Mouse (Mus musculus): Measurements from ENCODE around the gene Nynrin. TPM values are rescaled to one million over a fixed set of nuclear protein-coding genes. Genes with fewer than 3 reads are reported as not detected.
A peak's percentile ranks its signal among the peaks of the same experiment; 100 is the strongest.

Gene Nynrin
- polyA plus RNA-seq, 1 experiment from 2014 or later = 11.0 TPM

DNA sequence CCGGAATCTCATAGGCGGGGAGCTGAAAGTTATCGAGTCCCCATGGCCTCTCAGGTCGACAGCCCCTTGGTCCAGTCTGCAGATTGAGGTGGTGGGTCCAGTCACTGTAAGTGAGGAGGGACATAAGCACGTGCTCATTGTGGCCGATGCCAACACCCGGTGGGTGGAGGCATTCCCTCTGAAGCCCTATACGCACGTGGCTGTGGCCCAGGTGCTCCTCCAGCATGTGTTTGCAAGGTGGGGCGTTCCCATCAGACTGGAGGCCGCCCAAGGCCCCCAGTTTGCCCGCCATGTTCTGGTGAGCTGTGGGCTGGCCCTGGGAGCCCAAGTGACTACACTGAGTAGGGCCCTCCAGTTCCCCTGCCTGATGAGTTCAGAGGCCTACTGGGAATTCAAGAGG, 18.2 kb downstream of the Nynrin start:
- no peak for ATAC-seq
- H3K27me3 ChIP-seq (ENCODE audit: control insufficient read depth, insufficient read depth, low read depth, low read length) = no peaks in the 10 kb centered on the region
- H3K9me3 ChIP-seq (replicated peaks; ENCODE audit: control insufficient read depth, low read length, poor library complexity, severe bottlenecking) = no peaks in the 10 kb centered on the region
- H3K4me3 ChIP-seq (ENCODE audit: low read depth, low read length) = no peak overlapping the region
- H3K9ac ChIP-seq (ENCODE audit: low read depth, low read length) = no peak overlapping the region
- H3K36me3 ChIP-seq (ENCODE audit: control insufficient read depth, insufficient read depth, low read length) = peaks cover 31% of the 10 kb centered on the region
- 94% methylated on average over 11 of the region's 12 CpGs for WGBS
- H3K27ac ChIP-seq (ENCODE audit: low read length) = no peak overlapping the region
- peaks cover 10% of the 10 kb centered on the region; the same call in 1 of the 2 replicates for H3K4me1 ChIP-seq (ENCODE audit: control insufficient read depth, insufficient read depth, low read length)
- H3K4me2 ChIP-seq (ENCODE audit: low read length) = no peak overlapping the region

- Histone ChIP-seq H3K27me3 (ENCODE audit: control insufficient read depth, insufficient read depth, low read depth, low read length) (no peaks in the 10 kb centered on the region), H3K27ac (ENCODE audit: low read length) (no peak overlapping the region), H3K4me2 (ENCODE audit: low read length) (no peak overlapping the region), H3K36me3 (ENCODE audit: control insufficient read depth, insufficient read depth, low read length) (peaks cover 31% of the 10 kb centered on the region), H3K4me1 (ENCODE audit: control insufficient read depth, insufficient read depth, low read length) (peaks cover 10% of the 10 kb centered on the region; the same call in 1 of the 2 replicates), H3K9me3 (replicated peaks; ENCODE audit: control insufficient read depth, low read length, poor library complexity, severe bottlenecking) (no peaks in the 10 kb centered on the region), H3K9ac (ENCODE audit: low read depth, low read length) (no peak overlapping the region), H3K4me3 (ENCODE audit: low read depth, low read length) (no peak overlapping the region)
- 0 out of 2 replicates have a peak, but pooled peaks have one; percentile 15 for ATAC-seq
- WGBS = 90% methylated on average over 17 of the region's 17 CpGs
These were observed 18.7 kb downstream of the Nynrin start for GRCm38 (mm10) chr14:55872551-55872950.

- no peaks in the 10 kb centered on the region for H3K27me3 ChIP-seq (ENCODE audit: control insufficient read depth, insufficient read depth, low read depth, low read length)
- H3K4me1 ChIP-seq (ENCODE audit: control insufficient read depth, insufficient read depth, low read length) = peaks cover 10% of the 10 kb centered on the region; the same call in 1 of the 2 replicates
- H3K4me2 ChIP-seq (ENCODE audit: low read length) = no peak overlapping the region
- H3K36me3 ChIP-seq (ENCODE audit: control insufficient read depth, insufficient read depth, low read length) = peaks cover 24% of the 10 kb centered on the region
- no peak overlapping the region for H3K4me3 ChIP-seq (ENCODE audit: low read depth, low read length)
- no peaks in the 10 kb centered on the region for H3K9me3 ChIP-seq (replicated peaks; ENCODE audit: control insufficient read depth, low read length, poor library complexity, severe bottlenecking)
- H3K9ac ChIP-seq (ENCODE audit: low read depth, low read length) = peak overlapping the region; percentile 43; the same call in 1 of the 2 replicates
- 0 out of 2 replicates have a peak, but pooled peaks have one; percentile 6 for ATAC-seq
- peak overlapping the region; percentile 2; the same call in 1 of the 2 replicates for H3K27ac ChIP-seq (ENCODE audit: low read length)
- 88% methylated on average over 8 of the region's 8 CpGs for WGBS
These were observed 19.5 kb downstream of the Nynrin start for GRCm38 (mm10) chr14:55873242-55873713.

- peak overlapping the region; percentile 43; the same call in 1 of the 2 replicates for H3K9ac ChIP-seq (ENCODE audit: low read depth, low read length)
- peaks cover 17% of the 10 kb centered on the region for H3K36me3 ChIP-seq (ENCODE audit: control insufficient read depth, insufficient read depth, low read length)
- no peaks in the 10 kb centered on the region for H3K27me3 ChIP-seq (ENCODE audit: control insufficient read depth, insufficient read depth, low read depth, low read length)
- H3K4me2 ChIP-seq (ENCODE audit: low read length) = peak overlapping the region; percentile 38
- peak overlapping the region; percentile 62 for H3K27ac ChIP-seq (ENCODE audit: low read length)
- peaks cover 10% of the 10 kb centered on the region; the same call in 1 of the 2 replicates for H3K4me1 ChIP-seq (ENCODE audit: control insufficient read depth, insufficient read depth, low read length)
- peak overlapping the region; percentile 8; the same call in 1 of the 2 replicates for H3K4me3 ChIP-seq (ENCODE audit: low read depth, low read length)
- peak; percentile 41 for ATAC-seq
- no peaks in the 10 kb centered on the region for H3K9me3 ChIP-seq (replicated peaks; ENCODE audit: control insufficient read depth, low read length, poor library complexity, severe bottlenecking)
- whole genome bisulfite sequencing = 14% methylated on average over 30 of the region's 30 CpGs
These were observed 20.2 kb downstream of the Nynrin start for GRCm38 (mm10) chr14:55873714-55874683.

DNA sequence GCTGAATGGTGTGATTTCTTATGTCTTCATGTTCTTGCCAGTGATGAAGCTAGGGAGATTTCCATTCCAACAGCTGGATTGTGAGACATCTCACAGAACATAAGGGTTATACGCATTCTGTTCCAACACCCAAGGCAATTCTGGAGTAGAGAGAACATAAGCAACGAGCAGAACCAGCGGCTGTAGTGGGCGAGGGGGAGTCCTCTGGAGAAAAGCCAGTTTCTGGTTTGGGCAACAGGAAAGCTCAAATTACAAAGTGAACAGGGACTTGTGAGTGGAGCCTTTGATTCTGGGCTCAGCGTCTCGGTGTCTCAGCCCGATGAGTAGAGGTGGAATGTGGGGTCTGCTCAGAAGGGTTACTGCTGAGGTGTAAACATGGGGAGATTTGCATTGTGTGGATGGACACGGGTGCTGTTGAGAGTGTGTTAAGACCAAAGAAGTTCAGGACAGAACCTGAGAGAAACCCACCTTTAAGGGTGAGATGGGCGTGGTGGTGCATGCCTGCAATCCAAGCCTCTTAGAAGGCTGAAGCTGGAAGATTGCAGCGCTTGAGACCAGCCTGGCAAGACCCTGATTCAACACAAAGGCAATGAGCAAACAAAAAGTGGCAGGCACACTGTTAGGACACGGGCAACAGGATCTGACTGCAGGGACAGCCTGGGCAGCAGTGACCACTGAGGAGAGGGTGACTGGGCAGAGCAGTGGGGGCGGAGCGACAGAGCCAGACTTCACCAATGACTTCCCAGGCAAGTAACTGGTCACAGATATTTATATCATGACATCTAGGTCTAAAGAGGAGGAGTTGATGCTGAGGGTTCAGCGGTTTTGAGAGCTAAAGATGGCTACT, 23.9 kb downstream of the Nynrin start:
- H3K9ac ChIP-seq (ENCODE audit: low read depth, low read length) = no peak overlapping the region
- H3K36me3 ChIP-seq (ENCODE audit: control insufficient read depth, insufficient read depth, low read length) = peaks cover under 1% of the 10 kb centered on the region
- no peak for ATAC-seq
- H3K9me3 ChIP-seq (replicated peaks; ENCODE audit: control insufficient read depth, low read length, poor library complexity, severe bottlenecking) = no peaks in the 10 kb centered on the region
- H3K4me1 ChIP-seq (ENCODE audit: control insufficient read depth, insufficient read depth, low read length) = peaks cover 10% of the 10 kb centered on the region; the same call in 1 of the 2 replicates
- H3K4me3 ChIP-seq (ENCODE audit: low read depth, low read length) = no peak overlapping the region
- H3K27ac ChIP-seq (ENCODE audit: low read length) = no peak overlapping the region
- WGBS = 34% methylated on average over 14 of the region's 14 CpGs
- H3K4me2 ChIP-seq (ENCODE audit: low read length) = no peak overlapping the region
- no peaks in the 10 kb centered on the region for H3K27me3 ChIP-seq (ENCODE audit: control insufficient read depth, insufficient read depth, low read depth, low read length)

DNA sequence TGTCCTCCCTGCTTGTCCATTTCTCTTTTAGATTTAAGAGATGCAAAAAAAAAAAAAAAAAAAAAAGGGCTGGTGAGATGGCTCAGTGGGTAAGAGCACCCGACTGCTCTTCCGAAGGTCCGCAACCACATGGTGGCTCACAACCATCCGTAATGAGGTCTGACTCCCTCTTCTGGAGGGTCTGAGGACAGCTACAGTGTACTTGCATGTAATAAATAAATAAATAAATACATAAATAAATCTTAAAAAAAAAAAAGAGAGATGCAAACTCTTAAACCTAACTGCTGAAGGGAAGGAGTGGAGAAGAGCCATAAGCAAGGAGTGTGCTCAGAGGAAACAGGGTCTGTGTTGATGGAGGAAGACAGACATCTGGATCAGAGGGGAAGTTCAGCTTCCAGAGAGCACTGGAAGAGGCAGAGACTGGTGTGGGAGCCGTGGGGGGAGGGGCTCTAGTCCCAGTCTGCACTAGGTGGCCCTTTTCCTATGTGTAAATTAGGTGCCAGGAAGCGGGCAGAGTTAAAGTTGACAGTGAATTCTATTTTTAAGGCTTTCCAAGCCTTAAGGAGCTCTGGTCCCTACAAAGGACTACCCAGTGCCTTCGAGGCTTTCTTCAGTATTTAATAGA, 24.6 kb downstream of the Nynrin start:
- ATAC-seq = no peak
- Histone ChIP-seq H3K9ac (ENCODE audit: low read depth, low read length) (no peak overlapping the region), H3K36me3 (ENCODE audit: control insufficient read depth, insufficient read depth, low read length) (no peaks in the 10 kb centered on the region), H3K9me3 (replicated peaks; ENCODE audit: control insufficient read depth, low read length, poor library complexity, severe bottlenecking) (no peaks in the 10 kb centered on the region), H3K4me3 (ENCODE audit: low read depth, low read length) (no peak overlapping the region), H3K27me3 (ENCODE audit: control insufficient read depth, insufficient read depth, low read depth, low read length) (no peaks in the 10 kb centered on the region), H3K4me2 (ENCODE audit: low read length) (no peak overlapping the region), H3K27ac (ENCODE audit: low read length) (no peak overlapping the region), H3K4me1 (ENCODE audit: control insufficient read depth, insufficient read depth, low read length) (peaks cover 8% of the 10 kb centered on the region; the same call in 1 of the 2 replicates)
- 44% methylated on average over 7 of the region's 7 CpGs for WGBS

GRCm38 (mm10) chr14:55879623-55880022, 25.8 kb downstream of the Nynrin start:
- no peaks in the 10 kb centered on the region for H3K27me3 ChIP-seq (ENCODE audit: control insufficient read depth, insufficient read depth, low read depth, low read length)
- no peaks in the 10 kb centered on the region for H3K9me3 ChIP-seq (replicated peaks; ENCODE audit: control insufficient read depth, low read length, poor library complexity, severe bottlenecking)
- H3K4me3 ChIP-seq (ENCODE audit: low read depth, low read length) = no peak overlapping the region
- WGBS = 41% methylated on average over 1 of the region's 1 CpGs
- H3K4me1 ChIP-seq (ENCODE audit: control insufficient read depth, insufficient read depth, low read length) = peaks cover 4% of the 10 kb centered on the region; the same call in 1 of the 2 replicates
- no peak overlapping the region for H3K9ac ChIP-seq (ENCODE audit: low read depth, low read length)
- H3K27ac ChIP-seq (ENCODE audit: low read length) = no peak overlapping the region
- no peak for ATAC-seq
- no peak overlapping the region for H3K4me2 ChIP-seq (ENCODE audit: low read length)
- H3K36me3 ChIP-seq (ENCODE audit: control insufficient read depth, insufficient read depth, low read length) = no peaks in the 10 kb centered on the region

GRCm38 (mm10) chr14:55880982-55881381, 27.2 kb downstream of the Nynrin start:
- WGBS = 88% methylated on average over 8 of the region's 8 CpGs
- H3K4me3 ChIP-seq (ENCODE audit: low read depth, low read length) = no peak overlapping the region

More at GRCm38 (mm10) chr14:55880982-55881381, 27.2 kb downstream of the Nynrin start:
- Histone ChIP-seq H3K9me3 (replicated peaks; ENCODE audit: control insufficient read depth, low read length, poor library complexity, severe bottlenecking) (no peaks in the 10 kb centered on the region), H3K4me2 (ENCODE audit: low read length) (no peak overlapping the region), H3K9ac (ENCODE audit: low read depth, low read length) (no peak overlapping the region), H3K27ac (ENCODE audit: low read length) (no peak overlapping the region), H3K36me3 (ENCODE audit: control insufficient read depth, insufficient read depth, low read length) (no peaks in the 10 kb centered on the region), H3K27me3 (ENCODE audit: control insufficient read depth, insufficient read depth, low read depth, low read length) (no peaks in the 10 kb centered on the region), H3K4me1 (ENCODE audit: control insufficient read depth, insufficient read depth, low read length) (peaks cover 10% of the 10 kb centered on the region)
- ATAC-seq = no peak
